Mouse (Mus musculus) A20 (cell line): ENCODE measurements around the gene Btbd35f15.
"Not testable (repeated sequence)": the region's sequence is repeated elsewhere in the genome, so short reads cannot be mapped to it uniquely, and the experiment has no call there.

Experiments
- DNase-seq: peaks from one replicate; pipeline ENCODE4 v3.0.0-alpha.2; 2011; ENCODE audit warnings: low read depth, low spot score

Btbd35f15 gene

GRCm38 (mm10) chrX:33577214-33577613 is at the start of gene Btbd35f15:
Btbd35f15 (minus strand) TSS chrX:33577314.
- DNase-seq, result not testable (repeated sequence)
